Mouse (Mus musculus) neural tube, embryonic 12.5 days (tissue): Measurements from ENCODE around the gene A930017K11Rik. TPM values are rescaled to one million over a fixed set of nuclear protein-coding genes. Genes with fewer than 3 reads are reported as not detected.

Experiments used
- polyA plus RNA-seq: library from polyadenylated mRNA; unstranded; fragments of >200 nt; fragmentation: Nextera tagmentation; extraction: Ambion mirVana; gene quantifications from 2 replicates; pipeline ENCODE4 v1.2.1, GENCODE M21; 2016

The A930017K11Rik gene
- polyA plus RNA-seq, 1 experiment from 2014 or later, result 0.08 TPM

Other genes starting within 250 kb of the A930017K11Rik start
- gene Gng13, start 235.4 kb downstream of the A930017K11Rik start, polyA plus RNA-seq, result 1.6 and 2.1 TPM in 2 replicates
- 24.9 and 25.6 TPM in 2 replicates for gene Chtf18, start 225.1 kb downstream of the A930017K11Rik start, polyA plus RNA-seq
- 20.5 and 22.1 TPM in 2 replicates for gene Rpusd1, start 224.9 kb downstream of the A930017K11Rik start, polyA plus RNA-seq
- not detected in 2 replicates for gene Mslnl, start 216.5 kb downstream of the A930017K11Rik start, polyA plus RNA-seq
- gene Msln, start 198.2 kb downstream of the A930017K11Rik start, polyA plus RNA-seq, result 0.27 and 0.38 TPM in 2 replicates
- gene Narfl, start 178.8 kb downstream of the A930017K11Rik start, polyA plus RNA-seq, result 25.5 and 29.2 TPM in 2 replicates
- gene Haghl, start 166.9 kb downstream of the A930017K11Rik start, polyA plus RNA-seq, result 102 and 103 TPM in 2 replicates
- gene Ccdc78, start 166.0 kb downstream of the A930017K11Rik start, polyA plus RNA-seq, result 0.33 and 0.57 TPM in 2 replicates
- gene Fam173a, start 159.7 kb downstream of the A930017K11Rik start, polyA plus RNA-seq, result 75.3 and 84.6 TPM in 2 replicates
- gene AC134908.4, start 156.9 kb downstream of the A930017K11Rik start, polyA plus RNA-seq, result 1.0 and 1.9 TPM in 2 replicates
- gene Metrn, start 155.4 kb downstream of the A930017K11Rik start, polyA plus RNA-seq, result 80.7 and 92.0 TPM in 2 replicates
- 25.8 and 27.0 TPM in 2 replicates for gene Fbxl16, start 143.5 kb downstream of the A930017K11Rik start, polyA plus RNA-seq
- 27.6 and 28.6 TPM in 2 replicates for gene Wdr24, start 128.9 kb downstream of the A930017K11Rik start, polyA plus RNA-seq
- gene Jmjd8, start 123.7 kb downstream of the A930017K11Rik start, polyA plus RNA-seq, result 67.7 and 72.6 TPM in 2 replicates
- 293 and 301 TPM in 2 replicates for gene Stub1, start 119.2 kb downstream of the A930017K11Rik start, polyA plus RNA-seq
- gene Rhbdl1, start 115.3 kb downstream of the A930017K11Rik start, polyA plus RNA-seq, result 8.1 and 8.6 TPM in 2 replicates
- 3.9 and 4.8 TPM in 2 replicates for gene Gm20683, start 110.8 kb downstream of the A930017K11Rik start, polyA plus RNA-seq
- 18.4 and 20.1 TPM in 2 replicates for gene Rhot2, start 107.7 kb downstream of the A930017K11Rik start, polyA plus RNA-seq
- gene Wdr90, start 91.1 kb downstream of the A930017K11Rik start, polyA plus RNA-seq, result 23.6 and 24.9 TPM in 2 replicates
- 6.8 and 7.2 TPM in 2 replicates for gene Mcrip2, start 83.8 kb downstream of the A930017K11Rik start, polyA plus RNA-seq
- gene Mettl26, start 77.5 kb downstream of the A930017K11Rik start, polyA plus RNA-seq, result 52.0 and 56.9 TPM in 2 replicates
- 0.63 and 0.86 TPM in 2 replicates for gene Wfikkn1, start 71.7 kb downstream of the A930017K11Rik start, polyA plus RNA-seq
- 47.7 and 49.3 TPM in 2 replicates for gene Rab40c, start 32.8 kb downstream of the A930017K11Rik start, polyA plus RNA-seq
- gene Pigq, start 7.6 kb downstream of the A930017K11Rik start, polyA plus RNA-seq, result 54.7 and 57.3 TPM in 2 replicates
- gene Nhlrc4, start 7.6 kb downstream of the A930017K11Rik start, polyA plus RNA-seq, result 0.11 and 0.14 TPM in 2 replicates
- gene Capn15, start 33.2 kb upstream of the A930017K11Rik start, polyA plus RNA-seq, result 28.2 and 31.5 TPM in 2 replicates
- gene Rab11fip3, start 117.0 kb upstream of the A930017K11Rik start, polyA plus RNA-seq, result 33.8 and 36.7 TPM in 2 replicates
- gene Decr2, start 137.8 kb upstream of the A930017K11Rik start, polyA plus RNA-seq, result 28.6 and 30.1 TPM in 2 replicates
- 50.8 and 54.4 TPM in 2 replicates for gene Nme4, start 143.0 kb upstream of the A930017K11Rik start, polyA plus RNA-seq
- 2.3 and 2.4 TPM in 2 replicates for gene Tmem8, start 160.7 kb upstream of the A930017K11Rik start, polyA plus RNA-seq
- 190 and 200 TPM in 2 replicates for gene Mrpl28, start 170.9 kb upstream of the A930017K11Rik start, polyA plus RNA-seq
- 22.6 and 23.4 TPM in 2 replicates for gene Axin1, start 186.1 kb upstream of the A930017K11Rik start, polyA plus RNA-seq
- 0.15 and 0.60 TPM in 2 replicates for gene Pdia2, start 246.5 kb upstream of the A930017K11Rik start, polyA plus RNA-seq